Mouse (Mus musculus): ENCODE results near the gene Aspdh.

The Aspdh gene

DNA sequence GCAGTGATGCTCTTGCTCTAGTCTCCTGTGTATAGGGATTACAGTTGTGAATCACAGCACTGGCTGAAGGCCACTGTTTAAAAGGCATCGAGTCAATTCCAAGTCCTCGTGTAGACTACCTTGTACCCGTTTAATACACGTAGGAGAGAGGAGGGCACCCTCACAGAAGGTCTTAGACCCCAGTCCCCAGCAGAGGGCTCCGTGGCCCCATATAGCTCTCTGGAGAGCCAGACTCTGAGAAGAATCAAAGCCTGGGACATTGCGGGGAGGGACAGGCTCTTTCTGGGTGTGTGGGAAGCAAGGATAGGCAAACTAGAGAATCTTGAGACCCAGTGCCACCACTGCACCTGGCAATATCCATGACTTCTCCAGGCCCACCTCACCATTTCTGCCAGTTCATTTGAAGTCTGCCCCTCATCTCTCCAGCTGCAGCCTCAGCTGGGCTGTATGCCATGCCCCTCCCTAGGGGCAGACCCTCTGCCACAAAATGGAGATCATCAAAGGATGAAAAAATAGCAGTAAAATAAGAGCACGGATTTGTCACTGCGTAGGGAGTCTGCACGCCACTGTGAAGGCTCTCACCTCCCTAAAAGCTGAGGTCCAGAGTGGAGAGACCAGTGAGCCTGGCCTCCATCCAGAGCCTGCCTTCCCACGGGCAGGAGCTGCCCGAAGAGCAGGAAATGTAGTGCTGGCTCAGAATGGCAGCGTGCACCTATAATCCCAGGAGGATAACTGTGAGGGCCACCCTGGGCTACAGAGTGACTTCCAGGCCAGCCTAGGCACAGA, 18.9 kb upstream of the Aspdh start:
- in situ Hi-C loops (cut with MboI, MseI): no loop called here

DNA sequence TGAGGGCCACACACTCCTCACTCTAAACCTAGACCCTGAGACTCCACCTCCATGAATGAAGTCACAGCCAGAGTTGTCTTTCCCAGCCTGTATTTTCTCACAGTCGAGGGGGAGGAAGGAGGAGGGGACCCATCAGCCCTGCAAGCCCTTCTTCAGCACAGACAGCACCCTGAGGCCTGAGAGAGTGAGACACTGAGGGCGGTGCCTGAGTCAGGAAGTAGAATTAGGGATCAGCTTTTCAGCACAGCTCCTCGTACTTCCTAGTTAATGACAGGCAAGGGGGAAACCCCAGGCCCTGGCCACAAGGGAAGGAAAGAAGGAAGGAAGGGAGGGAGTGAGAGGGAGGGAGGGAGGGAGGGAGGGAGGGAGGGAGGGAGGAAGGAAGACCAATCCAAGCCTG, 11.9 kb upstream of the Aspdh start:
- in situ Hi-C loops (cut with MboI, MseI): no loop called here

DNA sequence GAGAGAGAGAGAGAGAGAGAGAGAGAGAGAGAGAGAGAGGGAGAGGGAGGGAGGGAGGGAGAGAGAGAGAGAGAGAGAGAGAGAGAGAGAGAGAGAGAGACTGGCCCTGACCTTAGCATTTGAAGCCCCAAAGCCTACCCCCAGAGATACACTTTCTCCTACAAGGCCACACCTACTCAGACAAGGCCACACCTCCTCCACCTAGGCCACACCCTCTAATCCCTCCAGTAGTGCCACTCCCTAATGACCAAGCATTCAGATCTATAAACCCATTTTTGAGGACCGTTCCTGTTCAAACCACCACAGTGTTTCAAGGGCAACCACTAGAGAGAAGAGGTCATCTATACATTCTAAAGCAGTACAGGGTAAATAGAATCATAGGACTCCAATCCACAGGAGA, 8.9 kb upstream of the Aspdh start:
- in situ Hi-C loops (cut with MboI, MseI): no loop called here

DNA sequence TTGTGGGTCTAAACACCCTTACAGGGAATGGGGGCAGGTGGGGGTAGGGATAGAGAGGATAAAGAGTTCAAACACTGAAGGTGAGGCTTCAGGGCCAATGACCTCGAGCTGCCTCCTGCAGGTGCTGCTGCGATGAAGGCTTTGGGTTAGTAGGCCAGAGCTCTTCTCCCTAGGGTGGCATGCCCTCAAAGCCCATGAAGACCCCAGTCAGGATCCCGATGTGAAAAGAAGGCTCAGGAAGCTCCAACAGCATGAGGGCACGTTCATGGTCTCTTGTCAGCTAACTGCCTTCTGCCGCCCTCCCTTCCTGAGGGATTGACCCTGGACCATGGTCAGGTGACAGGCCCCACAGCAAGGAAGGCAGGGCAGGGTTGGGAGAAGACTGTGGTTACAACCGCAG, 5.1 kb upstream of the Aspdh start:
- in situ Hi-C loops (cut with MboI, MseI): no loop called here

DNA sequence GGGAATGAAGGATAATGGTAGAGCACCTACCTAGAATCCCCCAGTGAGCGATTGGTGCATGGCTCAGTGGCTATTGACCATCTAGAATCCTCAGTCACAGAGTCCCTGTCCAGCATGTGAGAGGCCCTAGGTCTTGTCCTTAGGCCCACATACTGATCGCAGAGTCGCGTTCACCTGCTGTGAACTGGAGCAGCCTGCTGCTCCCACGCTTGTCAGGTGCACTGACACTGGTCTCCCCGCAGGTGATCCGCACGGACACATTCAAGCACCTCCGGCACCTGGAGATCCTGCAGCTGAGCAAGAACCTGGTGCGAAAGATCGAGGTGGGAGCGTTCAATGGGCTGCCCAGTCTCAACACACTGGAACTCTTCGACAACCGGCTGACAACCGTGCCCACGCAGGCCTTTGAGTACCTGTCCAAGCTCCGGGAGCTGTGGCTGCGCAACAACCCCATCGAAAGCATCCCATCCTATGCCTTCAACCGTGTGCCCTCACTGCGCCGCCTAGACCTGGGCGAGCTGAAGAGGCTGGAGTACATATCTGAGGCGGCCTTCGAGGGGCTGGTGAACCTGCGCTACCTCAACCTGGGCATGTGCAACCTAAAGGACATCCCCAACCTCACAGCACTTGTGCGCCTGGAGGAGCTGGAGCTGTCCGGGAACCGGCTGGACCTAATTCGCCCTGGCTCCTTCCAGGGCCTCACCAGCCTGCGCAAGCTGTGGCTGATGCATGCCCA, 4.3 kb upstream of the Aspdh start:
- in situ Hi-C loops (cut with MboI, MseI): no loop called here

DNA sequence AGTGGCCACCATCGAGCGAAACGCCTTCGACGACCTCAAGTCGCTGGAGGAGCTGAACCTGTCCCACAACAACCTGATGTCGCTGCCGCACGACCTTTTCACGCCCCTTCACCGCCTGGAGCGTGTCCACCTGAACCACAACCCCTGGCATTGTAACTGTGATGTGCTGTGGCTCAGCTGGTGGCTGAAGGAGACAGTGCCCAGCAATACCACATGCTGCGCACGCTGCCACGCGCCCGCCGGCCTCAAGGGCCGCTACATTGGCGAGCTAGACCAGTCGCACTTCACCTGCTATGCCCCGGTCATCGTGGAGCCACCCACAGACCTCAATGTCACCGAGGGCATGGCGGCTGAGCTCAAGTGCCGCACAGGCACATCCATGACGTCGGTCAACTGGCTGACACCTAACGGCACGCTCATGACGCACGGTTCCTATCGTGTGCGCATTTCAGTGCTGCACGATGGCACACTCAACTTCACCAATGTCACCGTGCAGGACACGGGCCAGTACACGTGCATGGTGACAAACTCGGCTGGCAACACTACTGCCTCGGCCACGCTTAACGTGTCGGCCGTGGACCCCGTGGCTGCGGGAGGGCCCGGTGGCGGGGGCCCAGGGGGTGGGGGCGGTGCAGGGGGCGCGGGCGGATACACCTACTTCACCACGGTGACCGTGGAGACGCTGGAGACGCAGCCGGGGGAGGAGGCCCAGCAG, 3.5 kb upstream of the Aspdh start:
- in situ Hi-C loops (cut with MboI, MseI): no loop called here

DNA sequence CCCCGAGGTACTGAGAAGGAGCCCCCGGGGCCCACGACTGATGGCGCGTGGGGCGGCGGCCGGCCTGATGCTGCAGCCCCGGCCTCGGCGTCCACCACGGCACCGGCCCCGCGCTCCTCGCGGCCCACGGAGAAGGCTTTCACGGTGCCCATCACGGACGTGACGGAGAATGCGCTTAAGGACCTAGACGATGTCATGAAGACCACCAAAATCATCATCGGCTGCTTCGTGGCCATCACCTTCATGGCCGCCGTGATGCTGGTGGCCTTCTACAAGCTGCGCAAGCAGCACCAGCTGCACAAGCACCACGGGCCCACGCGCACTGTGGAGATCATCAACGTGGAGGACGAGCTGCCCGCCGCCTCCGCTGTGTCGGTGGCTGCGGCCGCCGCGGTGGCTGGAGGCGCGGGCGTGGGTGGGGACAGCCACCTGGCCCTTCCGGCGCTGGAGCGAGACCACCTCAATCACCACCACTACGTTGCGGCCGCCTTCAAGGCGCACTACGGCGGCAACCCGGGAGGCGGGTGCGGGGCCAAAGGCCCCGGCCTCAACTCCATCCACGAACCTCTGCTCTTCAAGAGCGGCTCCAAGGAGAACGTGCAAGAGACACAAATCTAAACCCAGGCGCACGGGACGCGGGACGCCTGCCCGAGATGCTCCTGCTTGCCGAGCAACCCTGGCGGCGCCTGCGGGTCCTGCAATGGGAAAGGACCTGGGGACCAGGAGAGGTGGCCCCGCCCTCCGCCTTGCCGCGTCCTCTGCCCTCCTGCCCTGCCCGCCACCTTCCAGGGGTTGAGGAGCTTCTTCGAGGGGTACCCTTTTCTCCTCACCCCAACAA, 2.8 kb upstream of the Aspdh start:
- in situ Hi-C loops (cut with MboI, MseI): no loop called here

DNA sequence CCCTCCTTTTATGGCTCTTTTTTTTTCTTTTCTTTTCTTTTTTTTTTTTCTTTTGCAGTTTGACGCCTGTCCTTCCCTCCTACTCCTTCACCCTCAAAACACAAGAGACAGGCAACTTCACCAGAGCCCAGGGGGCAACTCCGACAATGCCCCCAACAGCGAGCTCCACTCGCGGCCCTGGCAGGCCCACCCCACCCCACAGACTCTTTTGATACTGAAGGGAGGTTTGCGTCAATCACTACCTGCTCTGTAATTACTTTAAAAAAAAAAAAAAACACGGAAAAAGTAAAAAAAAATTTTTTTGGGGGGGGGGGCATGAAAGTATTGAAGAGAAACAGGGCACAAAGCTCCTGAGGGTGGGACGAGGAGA, 2.1 kb upstream of the Aspdh start:
- in situ Hi-C loops (cut with MboI, MseI): no loop called here

DNA sequence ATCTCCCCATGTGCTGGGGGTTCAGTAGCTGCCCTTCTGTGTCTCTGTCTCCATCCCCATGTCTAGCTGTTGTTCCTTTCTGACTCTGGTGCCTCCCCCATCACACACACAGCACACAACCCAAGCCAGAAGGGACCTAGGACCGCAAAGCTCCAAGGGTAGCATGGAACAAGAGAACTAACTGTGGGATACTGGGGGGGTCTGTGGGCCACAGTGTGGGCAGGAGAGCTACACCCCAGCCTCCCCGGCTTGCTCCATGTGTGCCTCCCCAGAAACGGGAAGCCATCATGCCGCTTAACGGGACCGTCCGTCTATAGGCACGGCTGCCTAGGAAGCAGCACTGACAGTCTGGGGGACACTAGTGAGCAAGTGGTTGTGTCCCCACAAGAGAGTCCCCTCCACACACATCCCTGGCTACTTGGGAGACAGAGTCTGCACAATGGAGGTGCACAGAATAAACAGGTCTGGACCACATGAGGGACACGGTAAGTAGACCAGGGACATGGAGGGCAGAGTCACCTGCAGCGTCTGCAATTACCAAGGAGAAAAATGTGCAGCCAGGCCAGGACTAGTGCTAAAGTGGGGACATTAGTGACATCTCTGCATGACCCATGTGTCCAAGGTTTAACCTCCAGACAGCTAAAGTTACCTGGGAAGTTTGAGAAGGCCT, 1.5 kb upstream of the Aspdh start:
- in situ Hi-C loops (cut with MboI, MseI): no loop called here

DNA sequence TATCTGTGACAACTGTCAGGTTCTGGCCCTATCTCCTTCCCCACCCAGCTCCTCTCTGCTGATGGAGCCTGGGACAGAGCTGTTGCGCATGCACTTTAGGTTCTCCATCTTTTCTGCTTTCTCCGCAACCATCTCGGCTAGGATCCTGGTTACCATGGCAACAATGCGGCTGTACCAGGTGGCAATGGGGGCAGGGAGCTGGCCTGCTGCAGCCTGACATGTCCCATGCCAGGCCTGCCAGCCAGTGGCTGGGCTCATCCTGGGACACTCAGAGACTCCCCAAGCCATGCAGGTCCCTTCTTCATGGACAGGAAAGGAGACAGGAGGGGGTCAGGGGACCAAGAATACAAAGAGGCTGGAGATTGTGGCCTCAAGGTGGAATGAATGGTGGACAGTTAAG, 680 bp upstream of the Aspdh start:
- in situ Hi-C loops (cut with MboI, MseI): no loop called here

DNA sequence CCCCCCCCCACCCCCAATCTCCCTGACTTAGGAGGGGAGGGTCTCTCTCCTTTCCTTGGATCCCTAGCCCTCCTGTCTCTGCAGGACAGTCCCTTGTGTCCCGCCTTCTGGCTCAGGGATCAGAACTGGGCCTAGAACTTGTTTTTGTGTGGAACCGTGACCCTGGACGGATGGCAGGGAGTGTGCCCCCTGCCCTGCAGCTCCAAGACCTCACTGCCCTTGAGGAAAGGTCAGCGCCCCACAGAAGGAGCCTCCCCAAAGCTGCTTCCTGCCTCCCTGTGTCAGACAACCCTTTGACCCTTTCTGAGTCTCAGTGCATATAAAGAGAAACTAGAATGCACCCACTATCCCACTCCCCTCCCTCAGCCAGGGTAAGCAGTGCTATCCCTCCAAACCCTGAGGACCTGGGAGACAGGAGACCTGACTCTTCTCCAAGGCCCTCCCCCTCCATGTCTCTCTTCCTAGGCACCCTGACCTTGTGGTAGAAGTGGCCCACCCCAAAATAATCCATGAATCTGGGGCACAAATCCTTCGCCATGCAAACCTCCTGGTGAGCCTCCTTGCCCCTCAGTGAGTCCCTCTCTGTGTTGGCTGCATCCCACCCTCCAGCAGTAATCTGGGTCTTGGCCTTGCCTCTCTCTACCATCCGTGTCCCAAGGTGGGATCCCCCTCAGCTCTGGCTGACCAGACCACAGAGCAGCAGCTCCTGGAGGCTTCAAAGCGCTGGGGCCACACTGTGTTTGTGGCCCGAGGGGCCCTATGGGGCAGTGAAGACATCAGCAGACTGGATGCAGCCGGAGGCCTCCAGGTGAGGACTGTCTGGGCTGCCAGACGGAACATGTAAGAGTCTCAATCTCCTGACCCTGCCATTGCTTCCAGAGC, 1.1 kb downstream of the Aspdh start:
- in situ Hi-C loops (cut with MboI, MseI): loop anchor here (5.0 kb wide), 1 partner anchor 64 kb away; no protein-coding TSS in a partner anchor

DNA sequence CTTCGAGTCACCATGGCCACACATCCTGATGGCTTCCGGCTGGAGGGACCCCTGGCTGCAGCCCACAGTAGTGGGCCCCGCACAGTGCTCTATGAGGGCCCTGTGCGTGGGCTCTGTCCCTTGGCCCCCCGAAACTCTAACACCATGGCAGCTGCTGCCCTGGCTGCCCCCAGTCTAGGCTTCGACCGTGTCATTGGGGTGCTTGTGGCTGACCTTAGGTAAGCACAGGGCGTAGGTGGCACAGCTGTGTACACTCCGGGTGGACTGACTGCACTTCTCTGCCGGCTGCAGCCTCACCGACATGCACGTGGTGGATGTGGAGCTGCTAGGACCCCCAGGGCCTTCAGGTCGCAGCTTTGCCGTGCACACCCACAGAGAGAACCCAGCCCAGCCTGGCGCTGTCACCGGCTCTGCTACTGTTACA, 1.7 kb downstream of the Aspdh start:
- in situ Hi-C loops (cut with MboI, MseI): loop anchor here (5.0 kb wide), 1 partner anchor 65 kb away; no protein-coding TSS in a partner anchor

DNA sequence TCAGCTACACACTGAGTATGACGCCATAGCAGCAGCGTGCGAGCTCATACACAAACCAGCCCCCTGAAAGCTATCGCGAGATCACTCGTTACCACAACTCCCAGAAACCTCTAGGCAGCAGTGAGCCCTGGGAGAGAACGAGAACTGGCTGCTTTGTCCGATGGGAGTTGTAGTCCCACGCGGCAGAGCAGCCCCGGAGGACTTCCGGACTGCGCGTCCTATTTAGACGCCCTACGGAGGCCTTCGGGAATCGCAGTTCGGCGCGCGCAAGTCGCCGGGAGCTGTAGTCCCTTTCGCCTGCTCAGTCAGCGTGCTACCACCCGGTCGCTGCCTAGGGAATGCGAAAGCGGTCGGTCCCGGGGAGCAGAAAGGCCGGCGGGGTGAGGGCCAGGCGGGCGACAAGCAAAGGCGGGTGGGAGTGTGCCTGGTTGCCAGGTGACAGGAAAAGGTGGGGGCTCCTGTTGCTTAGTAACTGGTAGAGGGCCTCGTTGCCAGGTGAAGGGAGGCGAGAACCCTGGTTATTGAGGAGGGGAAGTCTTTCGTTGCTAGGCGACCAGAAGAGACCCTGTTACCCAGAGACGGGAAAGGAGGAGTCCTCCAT, 2.7 kb downstream of the Aspdh start, which contains the start of gene Josd2:
TSS of gene Josd2 (plus strand) at position 170 of the 601 bp plus-strand sequence.
- in situ Hi-C loops (cut with MboI, MseI): loop anchor here (5.0 kb wide), 1 partner anchor 66 kb away; no protein-coding TSS in a partner anchor

DNA sequence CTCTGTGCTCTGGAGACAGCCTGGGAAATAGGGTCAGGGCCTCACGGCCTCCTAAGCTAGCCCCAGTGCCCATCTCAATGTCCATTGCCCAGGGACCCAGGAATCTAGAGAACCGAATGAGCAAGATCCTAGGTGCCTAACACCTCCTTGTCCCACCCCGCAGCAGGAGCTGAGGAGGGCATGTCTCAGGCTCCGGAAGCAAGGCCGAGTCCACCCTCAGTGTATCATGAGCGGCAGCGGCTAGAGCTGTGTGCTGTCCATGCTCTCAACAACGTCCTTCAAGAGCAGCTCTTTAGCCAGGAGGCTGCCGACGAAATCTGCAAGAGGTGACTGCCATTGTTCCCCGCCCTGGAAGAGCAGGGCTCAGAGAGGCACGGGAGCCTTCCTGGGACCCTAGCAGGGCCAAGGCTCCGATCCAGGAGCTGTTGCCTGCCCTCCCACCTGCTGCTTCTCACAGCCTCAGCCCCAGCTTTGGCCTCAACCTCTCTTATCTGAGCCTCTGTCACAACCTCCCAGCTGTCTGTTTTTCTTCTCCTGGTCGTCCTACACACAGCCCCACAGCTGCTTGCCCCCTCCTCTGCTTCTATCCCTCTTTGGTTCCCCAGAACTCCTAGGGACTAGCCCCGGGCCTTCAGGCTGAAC, 3.6 kb downstream of the Aspdh start:
- in situ Hi-C loops (cut with MboI, MseI): loop anchor here (5.0 kb wide), 1 partner anchor 66 kb away; no protein-coding TSS in a partner anchor

DNA sequence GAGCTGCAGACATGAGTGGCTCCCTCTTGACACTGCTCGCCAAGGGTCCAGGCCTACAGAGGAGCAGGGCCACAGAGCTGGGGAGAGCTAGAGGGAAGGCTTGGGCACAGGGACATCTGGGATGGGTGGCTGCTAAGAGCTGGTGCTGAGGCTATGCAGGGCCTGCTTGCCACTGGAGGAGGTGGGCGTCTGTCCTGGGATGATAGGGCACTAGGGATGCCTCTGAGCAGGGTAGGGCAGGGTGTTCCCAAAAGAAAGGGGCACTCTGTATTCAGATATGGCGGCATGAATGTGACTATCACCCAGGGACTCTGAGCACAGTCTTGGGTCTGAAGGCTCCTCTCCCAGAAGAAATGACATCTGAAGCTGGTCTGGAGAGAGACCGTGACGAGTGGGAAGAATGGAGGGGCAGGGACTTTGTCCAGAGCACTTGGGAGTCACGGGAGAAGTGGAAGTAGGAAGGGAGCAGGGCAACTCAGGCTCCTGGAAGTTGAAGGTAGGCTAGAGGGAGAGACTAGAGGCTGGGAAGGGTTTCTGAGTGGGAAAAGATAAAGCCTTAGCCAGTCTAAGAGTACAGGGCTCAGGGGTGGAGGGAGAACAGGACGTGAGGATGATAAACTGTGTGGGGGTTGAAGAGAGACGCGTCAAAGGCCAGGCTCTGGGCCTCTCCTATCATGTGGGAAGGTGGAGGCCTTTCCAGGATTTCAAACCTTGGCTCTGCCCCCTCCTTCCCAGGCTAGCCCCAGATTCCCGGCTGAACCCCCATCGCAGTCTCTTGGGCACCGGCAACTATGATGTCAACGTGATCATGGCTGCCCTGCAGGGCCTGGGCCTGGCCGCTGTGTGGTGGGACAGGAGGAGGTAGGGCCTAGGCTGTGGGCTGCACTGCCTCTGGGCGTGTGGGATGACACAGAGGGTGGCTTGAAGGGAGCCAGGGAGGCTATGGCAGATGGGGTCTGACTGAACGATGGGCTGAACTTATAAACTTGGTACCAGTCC, 4.8 kb downstream of the Aspdh start:
- in situ Hi-C loops (cut with MboI, MseI): loop anchor here (5.0 kb wide), 1 partner anchor 68 kb away; no protein-coding TSS in a partner anchor

DNA sequence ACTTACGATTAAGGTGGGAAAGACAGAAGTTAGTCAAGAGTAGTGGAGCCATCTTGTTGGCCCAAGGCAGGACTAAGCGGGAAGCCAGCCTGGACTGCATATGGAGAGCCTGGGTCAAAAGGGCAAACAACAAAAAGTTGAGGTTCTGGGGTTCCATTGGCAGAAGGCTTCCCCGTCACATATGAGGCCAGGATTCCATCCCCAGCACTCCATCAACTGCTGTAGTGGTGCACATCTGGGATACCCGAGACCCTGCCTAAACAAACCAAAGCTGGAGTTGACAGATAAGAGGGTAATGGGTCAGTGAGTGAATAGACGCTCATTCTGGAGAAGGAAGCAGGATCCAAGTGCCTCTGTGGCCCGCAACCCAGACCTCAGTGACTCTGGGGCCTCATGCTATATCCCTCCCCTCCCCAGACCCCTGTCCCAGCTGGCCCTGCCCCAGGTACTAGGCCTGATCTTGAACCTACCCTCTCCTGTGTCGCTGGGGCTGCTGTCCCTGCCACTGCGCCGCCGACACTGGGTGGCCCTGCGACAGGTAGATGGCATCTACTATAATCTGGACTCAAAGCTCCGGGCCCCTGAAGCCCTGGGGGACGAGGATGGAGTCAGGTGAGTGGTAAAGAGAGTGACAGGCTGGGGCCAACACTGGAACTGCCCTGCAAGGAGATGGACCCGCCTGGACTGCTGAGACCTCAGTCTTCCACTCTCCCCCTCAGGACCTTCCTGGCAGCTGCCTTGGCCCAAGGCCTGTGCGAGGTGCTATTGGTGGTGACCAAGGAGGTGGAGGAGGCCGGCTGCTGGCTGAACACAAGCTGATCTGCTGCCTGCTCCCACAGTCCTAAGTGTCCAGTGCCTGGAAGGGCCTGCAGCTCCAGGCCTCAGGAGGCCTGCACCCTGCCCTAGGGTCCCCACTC, 5.8 kb downstream of the Aspdh start:
- in situ Hi-C loops (cut with MboI, MseI): no loop called here

Measured in T-helper 17 cell (primary cell).